Mouse (Mus musculus): ENCODE results near the gene Gm13889.
A peak's percentile ranks its signal among the peaks of the same experiment; 100 is the strongest.

Gm13889 gene

DNA sequence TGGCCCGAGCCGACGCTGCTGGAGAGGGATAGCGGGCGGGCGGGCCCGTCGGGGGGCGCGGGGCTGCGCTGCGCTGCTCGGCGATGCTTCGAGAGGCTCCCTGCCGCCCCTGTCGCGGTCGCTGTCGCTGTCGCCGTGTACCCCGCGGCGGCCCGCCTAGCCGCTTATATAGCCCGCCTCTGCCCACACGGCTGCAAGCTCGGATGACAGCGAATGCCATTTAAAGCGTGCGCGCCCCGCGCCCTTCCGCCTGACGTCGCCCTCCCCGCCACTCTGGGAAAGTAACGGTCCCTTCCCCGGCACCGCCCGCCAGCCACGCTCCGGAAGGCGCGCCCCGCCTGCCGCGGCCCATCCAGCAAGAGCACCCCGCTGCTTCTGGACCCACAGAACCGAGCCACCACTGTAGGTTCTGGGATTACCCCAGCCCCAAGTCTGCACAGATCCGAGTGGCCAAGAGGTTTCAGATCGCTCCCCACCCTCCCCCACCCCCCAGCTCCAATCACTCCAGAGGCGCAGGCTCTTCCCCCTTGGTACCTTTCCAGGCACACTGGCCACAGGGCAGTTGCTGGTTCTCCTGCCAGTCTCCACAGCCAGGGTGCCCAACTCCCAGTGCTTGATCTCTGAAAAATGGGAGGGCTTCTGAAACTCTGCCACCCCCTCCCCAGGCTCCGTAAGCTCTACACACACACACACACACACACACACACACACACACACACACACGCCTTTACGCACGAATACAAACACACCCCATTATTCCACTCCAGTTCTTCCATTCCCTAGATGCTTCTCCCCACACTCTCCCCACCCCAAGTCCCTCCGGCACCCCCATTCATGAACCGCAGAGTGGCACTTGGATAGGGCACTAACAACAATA lies at the start of gene Gm13889:
Gene Gm13889, minus strand, starts transcription at position 294 of the 877 bp plus-strand sequence.
- DNase-seq: peak; percentile 72

DNA sequence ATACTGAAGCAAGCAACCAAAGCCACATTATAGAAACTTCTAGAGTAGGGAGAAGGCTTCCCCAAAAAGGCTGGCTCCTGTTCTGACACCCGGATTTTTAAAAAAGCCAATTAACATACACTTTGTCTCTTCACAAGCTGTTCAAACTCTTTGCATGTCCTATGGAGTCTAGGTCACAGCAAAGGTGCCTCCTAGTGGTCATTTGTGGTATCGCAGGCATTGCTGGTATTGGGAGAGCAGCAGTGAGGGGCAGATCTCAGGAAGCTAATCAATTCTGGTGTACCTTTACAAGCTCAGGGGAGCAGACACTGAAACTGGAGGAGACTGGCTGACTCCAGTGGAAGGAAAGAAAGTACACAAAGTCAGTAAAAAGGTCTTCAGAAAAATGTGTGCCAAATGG lies 45.3 kb upstream of the Gm13889 start:
- DNase-seq: peak; percentile 61

DNA sequence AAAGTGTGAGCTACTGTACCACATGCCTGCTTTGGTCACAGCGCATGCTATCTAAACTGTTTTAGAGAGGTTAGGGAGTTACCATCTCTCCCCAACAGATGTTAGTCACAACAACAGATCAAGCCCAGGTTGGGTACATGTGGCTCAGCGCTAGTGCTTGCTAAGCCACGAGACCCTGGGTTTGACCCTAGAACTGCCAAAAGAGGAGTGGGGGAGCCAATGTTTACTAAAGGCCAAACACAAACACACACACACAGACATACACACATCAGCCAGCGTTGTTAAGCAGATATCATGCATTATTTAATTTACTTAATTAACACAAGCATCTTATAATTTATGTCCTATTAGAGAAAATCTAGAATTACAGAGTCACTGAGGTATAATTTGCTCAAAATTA lies 44.9 kb upstream of the Gm13889 start:
- no peak for DNase-seq

DNA sequence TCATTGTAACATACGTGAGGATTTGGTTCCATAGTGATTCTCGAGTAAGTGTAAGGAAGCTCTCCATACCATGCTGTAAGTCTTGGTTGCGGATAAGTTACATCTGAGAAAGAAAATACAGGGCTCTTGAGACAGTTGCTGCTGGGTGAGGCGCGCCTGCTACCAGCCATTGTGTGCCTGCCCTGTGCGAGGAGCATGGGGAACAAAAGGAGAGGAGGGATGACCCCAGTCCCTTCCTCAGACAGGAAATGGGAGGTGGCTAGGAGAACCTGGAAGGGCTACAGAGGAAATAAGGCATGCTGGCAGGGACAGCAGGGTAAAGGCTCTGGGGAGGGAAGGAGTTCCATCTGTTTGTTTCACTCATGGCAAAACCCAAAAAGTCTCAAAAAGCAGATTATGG lies 44.4 kb upstream of the Gm13889 start:
- no peak for DNase-seq

DNA sequence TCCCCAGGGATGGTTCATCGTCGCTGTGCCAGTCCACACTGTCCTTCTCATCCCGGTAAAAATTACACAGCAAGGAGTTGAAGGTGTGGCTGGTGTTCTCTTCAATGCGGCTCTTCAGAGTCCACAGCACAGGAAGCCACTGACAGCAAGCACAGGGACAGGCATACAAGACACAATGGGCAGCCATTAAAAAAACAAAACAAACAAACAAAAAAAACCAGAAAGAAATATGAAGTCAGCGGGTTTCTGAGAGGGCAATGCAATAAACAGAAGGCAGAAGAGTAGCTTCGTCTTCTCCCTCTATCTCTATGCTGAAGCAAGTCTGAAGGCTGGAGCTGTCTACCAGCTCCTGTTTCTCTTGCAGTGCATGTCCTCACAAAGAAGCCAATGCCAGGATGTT lies 39.3 kb upstream of the Gm13889 start, which contains the start of gene Gm27027:
Gene Gm27027, minus strand, starts transcription at position 101 of the 400 bp plus-strand sequence.
- DNase-seq: no peak

DNA sequence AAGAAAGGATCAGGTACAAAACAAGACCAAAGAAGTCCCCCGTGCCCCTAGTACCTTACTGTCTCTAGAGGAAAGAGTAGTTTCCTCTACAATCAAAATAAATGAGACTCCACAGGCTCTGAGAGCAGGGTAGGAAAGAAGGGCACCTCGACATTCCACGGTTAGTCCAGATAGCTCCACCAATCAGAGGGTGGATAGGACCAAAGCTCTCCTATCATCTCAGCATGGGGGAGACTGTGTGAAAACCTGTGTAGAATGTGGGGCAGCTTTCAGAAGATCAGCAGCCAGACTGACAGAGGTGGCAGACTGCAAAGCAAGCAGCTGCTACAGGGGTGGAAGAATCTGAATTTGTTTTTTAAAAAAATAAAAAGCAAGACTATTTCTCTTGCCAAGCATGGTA lies 35.8 kb upstream of the Gm13889 start:
- no peak for DNase-seq

DNA sequence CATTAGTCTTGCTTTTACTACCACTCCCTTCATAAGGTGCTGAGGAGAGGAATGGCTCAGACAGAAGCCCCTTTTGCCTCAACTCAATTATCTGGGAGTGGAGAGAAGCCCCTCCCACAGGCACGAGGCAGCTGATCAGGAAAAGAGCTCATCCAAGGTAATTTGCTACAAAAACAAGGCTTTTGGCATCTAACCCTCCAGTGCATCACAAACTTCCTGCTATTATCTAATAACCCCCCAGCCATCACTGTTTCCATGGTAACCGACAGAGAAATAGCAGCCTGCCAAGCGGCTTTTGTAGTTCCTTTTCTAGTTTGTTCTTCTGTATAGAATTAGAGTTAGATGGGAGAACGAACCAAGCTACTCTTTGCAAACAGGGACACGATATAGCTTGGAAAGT lies 35.3 kb upstream of the Gm13889 start:
- DNase-seq: no peak

DNA sequence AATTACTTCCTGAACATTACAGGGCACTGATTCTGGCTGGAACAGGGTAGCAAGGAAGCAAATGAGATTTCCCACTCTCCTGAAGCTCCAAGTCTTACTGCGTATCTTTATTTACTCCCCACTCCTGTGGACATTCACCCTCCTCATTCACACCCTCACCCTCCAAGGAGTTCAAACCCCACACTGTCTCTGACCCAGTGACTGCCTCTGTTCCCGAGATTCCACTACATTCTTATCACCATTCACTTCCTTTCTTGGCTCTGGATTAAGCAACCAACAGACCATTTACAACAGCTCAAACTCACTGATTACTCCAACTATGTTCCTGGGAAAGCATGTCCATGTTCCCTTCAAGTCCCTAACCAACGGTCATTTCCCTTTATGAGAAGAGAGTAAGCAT lies 34.3 kb upstream of the Gm13889 start:
- DNase-seq: no peak

DNA sequence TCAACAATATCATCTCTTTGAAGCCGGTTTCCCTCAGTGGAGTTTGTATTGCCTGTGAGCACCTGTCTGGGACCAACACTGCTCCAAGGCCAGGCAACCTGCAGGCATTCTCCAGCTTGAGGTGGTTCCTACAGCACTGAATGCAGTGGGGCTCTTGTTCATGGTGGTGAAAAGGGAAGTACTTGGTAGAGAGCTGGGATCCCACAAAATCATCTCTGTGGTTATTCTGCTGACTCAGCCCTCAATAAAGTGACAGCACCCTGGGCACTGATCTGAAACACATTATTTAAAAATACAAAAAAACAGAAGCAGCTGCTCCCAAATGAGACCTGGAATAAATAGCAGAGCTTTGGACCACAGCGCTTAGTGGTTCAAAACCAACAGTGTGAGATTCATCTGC lies 31.4 kb upstream of the Gm13889 start:
- no peak for DNase-seq

DNA sequence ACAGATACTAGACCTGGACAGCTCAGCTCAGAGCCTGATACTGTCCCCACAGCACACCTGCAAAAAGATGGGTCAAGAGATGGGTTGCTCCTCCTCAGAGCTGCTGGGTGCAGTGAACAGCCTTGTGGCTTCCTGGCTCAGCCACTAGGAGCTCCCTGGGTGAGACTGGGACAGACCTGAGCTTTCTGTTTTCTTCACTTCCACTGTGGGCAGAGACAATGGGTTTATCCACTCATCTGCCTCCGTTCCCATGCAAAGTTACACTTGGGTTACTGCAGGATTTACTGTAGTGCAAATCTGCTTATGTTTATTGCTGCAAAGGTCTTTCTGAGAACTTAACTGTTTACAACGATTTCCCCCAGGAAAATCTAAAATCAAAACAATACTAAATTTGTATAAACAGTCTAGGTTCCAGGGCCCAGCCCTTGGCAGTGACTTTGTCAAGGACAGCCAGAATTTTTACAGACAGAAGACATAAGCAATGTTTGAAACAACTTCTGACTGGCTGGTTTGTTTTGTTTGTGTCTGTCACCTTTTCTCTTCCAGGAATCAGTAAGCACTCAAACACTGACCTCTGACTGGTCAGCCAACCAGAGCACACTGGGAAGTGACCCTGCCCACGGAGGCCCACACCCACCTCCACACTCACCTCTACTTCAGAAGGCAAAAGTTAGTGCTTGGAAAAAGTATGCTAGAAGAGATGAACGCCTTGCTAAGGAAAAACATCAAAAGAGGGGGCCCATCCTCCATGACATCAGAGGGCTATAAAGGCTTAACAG lies 25.6 kb upstream of the Gm13889 start:
- no peak for DNase-seq

DNA sequence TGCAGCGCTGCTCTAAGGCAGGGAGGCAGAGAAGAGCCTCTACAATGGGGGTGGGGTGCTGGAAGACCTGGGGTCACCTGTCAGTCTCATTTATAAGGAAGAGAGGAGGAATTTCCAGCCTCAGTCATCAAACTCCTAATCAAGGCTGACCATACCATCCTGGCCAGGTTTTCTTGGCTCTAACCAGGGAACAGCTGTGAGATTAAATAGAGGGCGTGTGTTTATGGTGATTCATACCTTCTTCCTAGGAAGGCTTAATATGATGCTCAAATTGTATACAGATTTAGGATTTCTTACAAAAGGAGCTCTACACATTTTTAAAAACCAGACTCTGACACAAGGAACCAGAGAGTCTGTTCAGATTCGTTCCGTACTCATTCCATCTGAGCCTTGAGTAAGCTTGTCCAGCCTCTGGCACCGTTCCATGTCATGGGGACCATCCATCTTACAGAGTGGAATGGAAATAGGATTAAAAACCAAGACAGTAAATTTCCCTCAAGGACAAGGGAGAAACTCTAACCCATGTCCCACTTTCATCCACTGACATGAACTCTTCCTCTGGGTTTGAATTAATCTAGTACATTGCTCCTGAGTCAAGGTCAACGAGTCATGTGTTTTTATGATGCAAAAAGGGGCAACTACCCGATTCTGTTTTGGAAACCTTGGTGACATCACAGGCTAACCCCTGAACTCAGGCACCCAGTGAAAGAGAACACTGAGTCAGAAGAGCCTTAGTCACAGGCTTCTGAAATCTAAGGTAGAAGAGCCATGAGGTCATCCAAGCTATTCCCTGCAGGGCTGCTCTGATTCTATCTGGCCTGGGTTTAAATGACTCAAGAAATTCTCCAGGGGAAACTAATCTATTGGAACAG lies 22.5 kb upstream of the Gm13889 start:
- no peak for DNase-seq

DNA sequence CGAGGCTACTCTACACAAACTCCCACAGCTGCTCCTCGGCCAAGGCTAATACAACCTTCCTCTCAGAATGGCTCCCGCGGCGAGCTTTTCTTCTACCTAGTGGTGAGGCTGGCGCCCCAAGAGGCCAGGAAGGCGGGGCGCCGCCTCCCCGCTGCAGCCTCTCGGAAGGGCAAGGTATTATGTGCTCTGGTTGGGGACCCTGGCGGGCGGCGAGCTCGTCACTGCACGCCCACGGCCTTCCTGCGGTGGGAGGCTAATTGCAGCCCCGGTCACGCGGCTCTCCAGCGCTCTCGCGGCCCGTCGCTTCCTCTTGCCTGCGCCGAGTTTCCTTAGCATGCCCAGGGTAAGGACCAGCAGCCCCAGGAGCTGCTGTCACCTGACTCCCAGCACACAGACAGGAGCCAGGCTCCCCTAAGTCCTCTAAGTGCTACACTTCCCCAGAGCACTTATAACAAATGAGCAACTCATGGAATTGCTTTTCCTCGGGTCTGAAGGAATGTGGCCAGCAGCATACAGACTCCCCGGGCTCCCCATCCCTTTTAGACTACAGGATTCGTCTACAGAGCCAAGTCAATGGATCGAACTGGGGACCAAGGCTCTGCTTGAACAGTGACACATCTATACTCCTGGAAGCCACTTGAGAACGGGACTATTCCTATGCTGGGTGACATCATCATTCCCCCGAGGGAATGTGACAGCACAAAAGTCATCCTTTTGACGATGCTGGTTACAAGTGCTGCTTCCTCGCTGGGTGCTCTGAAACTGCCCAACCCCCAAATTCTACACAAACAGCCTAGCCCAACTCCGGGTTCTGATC lies 19.6 kb upstream of the Gm13889 start:
- peak; percentile 51 for DNase-seq

DNA sequence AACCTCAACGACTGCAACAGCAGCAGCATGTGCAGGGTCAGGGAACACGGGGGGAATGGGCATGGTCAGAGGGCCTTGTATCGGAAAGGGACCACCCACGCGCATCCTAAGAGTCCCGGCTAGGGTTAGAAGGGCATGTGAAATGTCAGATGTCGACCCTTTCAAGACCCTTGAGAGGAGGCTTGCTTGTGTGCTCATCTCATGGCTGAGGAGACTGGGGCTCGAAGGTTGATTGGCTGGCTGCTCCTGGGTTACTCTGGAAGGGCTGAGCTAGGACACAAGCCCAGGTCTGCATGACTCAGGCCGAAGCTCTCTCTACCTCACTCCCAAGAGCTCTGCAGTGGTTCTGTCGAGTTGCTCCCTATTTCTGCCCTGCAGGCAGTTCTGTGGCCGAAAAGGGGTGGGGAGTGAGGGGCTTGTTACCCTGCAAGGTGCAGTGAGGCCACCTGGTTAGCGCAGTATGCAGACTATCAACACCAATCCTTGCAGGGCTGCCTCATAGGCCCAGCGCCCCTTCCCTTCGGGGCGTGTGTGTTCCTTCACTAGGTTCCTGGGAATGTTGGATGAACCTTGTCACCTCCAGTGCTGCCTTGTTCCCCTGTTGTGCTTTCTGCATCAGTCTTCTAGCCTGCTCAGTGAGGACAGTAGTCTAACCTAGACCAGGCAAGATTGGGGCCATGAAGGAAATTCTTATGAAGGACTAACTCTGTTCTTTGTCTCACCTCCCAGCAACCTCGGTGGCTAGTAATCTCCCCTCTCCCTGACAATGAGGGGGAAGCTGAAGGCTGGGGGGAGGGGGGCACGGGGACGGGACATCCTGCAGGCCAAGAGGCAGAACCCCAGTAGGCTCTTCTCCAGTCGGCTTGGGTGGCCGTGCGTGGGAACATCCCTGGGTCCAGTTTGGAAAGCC lies 18.8 kb upstream of the Gm13889 start:
- no peak for DNase-seq

DNA sequence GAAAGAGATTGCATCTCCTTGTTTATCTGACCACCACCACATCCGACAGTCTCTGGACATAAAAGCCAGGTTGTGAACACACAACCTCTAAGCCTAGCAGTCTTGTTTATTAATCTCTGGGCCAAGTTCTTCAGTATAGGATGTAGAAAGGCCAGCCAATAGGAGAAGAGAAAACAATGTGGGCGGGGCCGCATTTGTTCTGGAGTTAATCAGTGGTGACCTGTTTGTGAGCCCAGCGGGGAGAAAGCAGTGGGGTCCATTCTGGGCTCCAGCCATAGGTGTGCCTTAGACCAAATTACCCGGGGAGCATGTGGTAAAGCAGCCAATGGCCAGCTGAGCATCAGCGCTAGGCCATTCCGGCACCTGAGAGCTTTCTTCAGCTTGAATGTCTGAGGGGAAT lies 18.0 kb upstream of the Gm13889 start:
- no peak for DNase-seq

DNA sequence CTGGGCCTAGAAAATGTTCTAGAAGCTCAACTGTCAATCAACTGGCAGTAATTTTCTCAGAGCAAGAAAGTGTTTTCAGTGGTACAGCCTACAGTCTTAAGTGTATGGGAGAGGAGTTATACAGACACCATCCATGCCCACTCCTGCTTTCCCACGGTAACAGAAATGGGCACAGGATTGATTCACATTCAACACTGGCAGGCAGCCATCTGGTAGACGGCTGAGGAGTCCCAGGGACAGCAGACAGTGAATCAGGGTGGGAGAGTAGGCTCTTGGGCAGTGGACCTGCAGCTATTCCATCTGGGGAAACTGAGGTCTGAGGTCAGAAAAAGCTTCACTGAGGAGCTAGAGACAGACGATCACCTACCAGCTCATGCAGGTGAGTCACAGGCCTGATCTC lies 14.6 kb upstream of the Gm13889 start:
- DNase-seq: no peak

DNA sequence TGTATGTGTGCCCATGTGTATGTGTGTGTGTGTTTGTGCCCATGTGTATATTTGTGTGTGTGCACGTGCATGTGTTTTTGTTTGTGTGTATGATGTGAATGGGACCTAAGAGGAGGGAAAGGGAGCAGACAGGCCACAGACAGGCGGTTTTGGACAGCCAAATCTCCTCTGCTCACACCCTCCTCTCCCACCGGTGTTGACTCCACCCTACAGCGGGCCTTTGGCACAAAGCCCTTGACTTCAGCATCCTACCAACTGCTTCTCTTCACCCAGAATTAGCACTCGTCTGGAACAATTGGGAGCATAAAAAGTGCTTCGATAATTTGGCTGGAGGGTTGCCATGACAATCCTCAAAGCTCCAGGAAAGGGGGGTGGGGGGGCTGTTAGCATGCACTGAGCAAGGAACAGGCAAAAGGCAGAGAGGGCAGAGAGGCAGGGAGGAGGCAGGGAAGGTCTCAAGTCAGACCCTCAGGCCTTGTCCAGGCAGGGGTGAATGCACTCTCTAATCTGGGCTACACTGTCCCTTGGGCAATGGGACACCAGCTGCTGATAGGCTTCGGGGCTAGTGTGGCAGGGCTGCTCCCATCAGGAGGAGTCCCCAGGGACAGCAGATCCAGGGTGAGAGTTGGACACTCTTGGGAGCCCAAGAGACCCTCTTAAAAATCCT lies 7.6 kb upstream of the Gm13889 start:
- DNase-seq: peak; percentile 59

DNA sequence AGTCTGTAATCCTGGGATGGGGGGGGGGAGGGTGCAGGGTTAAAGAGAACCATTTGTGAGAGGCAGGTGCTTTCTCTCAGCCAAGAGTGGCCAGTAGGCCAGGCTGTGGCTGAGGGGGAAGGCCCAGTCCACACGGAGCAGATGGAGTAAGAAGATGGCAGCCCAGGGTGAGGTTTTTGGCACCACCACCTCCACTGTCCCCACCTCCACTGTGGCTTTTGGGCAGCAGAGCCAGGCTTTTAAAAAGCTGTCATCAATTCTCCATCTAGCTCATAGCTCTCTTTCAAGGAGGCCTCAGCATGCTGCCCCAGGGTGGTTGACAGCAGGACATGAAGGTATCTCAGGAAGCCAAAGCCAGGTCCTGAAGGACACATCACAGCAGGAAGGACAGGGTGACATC lies 6.8 kb upstream of the Gm13889 start:
- DNase-seq: peak; percentile 65

DNA sequence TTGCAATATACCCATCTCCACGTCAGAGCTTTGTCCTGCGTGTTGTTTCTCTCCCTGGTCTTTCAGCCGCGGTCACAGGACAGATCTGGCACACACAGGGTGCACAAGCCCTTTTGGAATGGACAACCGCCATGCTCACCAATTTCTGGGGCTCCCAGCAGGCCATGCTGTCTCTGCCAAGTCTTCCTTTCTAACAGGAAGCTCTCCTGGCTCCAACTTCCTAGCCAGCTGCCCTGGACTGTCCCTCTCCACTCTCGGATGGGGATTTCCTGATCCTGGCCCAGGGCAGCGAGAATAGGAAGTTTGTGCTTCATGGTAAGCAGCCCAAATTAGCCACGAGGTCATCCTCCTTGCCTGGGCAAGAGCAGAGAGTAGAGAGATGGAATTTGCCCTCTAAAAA lies 4.7 kb upstream of the Gm13889 start:
- DNase-seq: peak; percentile 93

DNA sequence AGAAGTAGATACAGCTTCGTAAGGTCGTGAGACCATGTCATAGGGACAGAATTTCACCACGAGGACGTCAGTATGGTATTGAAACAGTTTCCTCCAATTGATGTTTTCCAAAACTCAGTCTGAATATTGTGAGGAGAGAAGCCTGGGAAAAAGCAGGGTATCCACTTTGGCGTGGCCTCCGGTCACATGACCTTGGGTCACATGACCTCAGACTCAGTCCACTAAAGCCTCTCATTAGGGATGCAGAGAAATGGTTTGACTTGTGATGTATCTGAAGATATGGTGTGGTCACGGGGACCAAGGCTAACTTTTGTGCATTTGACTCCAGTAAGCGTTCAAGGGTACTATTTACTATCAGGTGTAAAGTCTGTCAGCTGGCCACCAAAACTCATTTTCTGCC lies 2.3 kb upstream of the Gm13889 start:
- DNase-seq: no peak

DNA sequence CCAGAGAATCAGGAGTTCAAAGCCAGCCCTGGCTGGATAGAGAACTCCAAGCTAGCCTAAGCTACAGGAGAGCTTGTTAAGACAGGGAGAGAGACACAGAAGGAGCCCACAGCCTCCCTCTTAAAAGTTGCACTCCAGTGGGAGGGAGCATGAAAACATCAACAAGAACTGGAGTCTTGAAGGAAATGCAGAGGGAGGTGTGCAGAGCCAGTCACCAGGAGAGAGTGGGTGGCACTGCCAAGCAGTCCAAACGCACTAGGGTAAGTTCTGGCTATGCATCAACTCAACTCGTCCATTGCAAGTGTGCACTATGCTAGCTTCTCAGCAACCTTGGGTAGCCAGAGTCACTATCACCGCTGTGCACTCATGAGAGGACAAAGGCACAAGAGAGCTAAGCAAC lies 1.2 kb upstream of the Gm13889 start:
- no peak for DNase-seq

DNA sequence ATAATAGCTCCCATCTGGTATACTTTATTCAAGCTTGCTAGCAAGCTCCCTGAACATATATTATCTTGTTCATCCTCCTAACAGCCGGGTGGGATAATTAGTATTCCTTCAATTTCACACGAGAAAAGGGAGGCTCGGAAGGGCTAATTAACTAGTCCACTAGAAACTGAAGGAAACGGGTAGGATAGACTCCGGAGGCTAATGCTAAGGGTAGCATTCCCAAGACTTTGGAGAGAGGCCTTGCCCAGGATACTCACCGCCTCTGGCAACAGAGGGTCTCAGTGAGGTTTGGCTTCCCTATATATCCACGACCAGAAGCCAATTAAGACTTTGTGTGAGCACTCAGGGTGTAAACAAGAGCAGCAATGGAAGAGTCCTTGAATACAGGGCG lies 779 bp upstream of the Gm13889 start:
- no peak for DNase-seq

Measured in cerebellum, adult 11-12 months (tissue).